Mouse (Mus musculus) lung, postnatal 0 days (tissue): Measurements from ENCODE around the gene Trpc4ap.

Experiments used
- CTCF ChIP-seq: IDR thresholded peaks from 2 replicates; pipeline ENCODE4 v1.5.1; 2016; ENCODE audit warnings: antibody characterized with exemption, mild to moderate bottlenecking
- EP300 ChIP-seq: IDR thresholded peaks from 2 replicates; pipeline ENCODE4 v1.6.1; 2016; ENCODE audit warnings: antibody characterized with exemption, mild to moderate bottlenecking, control low read depth

GRCm38 (mm10) chr2:155703630-155704029 lies 11.4 kb upstream of the Trpc4ap start:
- TF ChIP-seq EP300: no peak
- TF ChIP-seq CTCF: no peak
